Mouse (Mus musculus) testis, adult 2 months (tissue): ENCODE results near the gene Inafm2.

Experiments
- CTCF ChIP-seq: fragments of 200-500 bp; IDR thresholded peaks from 2 replicates; pipeline ENCODE4 v1.5.1; 2012; ENCODE audit warnings: low read depth, mild to moderate bottlenecking, inconsistent platforms, low read length, moderate library complexity; ENCODE audit not compliant: control insufficient read depth, insufficient read depth, insufficient replicate concordance
- POLR2A ChIP-seq: fragments of 200-500 bp; IDR thresholded peaks from 2 replicates; pipeline ENCODE4 v1.6.1; 2012; ENCODE audit warnings: low read depth, mild to moderate bottlenecking, inconsistent platforms, low read length, moderate library complexity; ENCODE audit not compliant: control insufficient read depth

- TF ChIP-seq CTCF (no peak), POLR2A (no peak)
These were observed 37.1 kb upstream of the Inafm2 start for GRCm38 (mm10) chr2:118708472-118708871.
